In genomic region chr14:103098587-103099235, GRCm38 (mm10) we compare ENCODE assay signal across 8 mouse cellular contexts. TPM values are rescaled to one million over a fixed set of nuclear protein-coding genes. Genes with fewer than 3 reads are reported as not detected.
A peak's percentile ranks its signal among the peaks of the same experiment; 100 is the strongest.
DNase-seq lines count a peak whose midpoint lies in the region; ATAC-seq and TF ChIP-seq lines count a peak whose summit lies in the region.

No protein-coding gene starts in this region.

- H3K4me3 ChIP-seq in embryonic facial prominence, embryonic 13.5 days = peak overlapping the region; percentile 71
- H3K4me3 ChIP-seq in liver, embryonic 11.5 days (ENCODE audit: low read depth, low read length) = peak overlapping the region; percentile 85
- H3K4me3 ChIP-seq in myocyte = peak overlapping the region; percentile 42

- peaks cover 19% of the 10 kb centered on the region for H3K36me3 ChIP-seq in embryonic facial prominence, embryonic 13.5 days
- peaks cover 6% of the 10 kb centered on the region; the same call in 1 of the 2 replicates for H3K36me3 ChIP-seq in liver, embryonic 11.5 days (ENCODE audit: control insufficient read depth, insufficient read depth, low read length)
- no peaks in the 10 kb centered on the region for H3K36me3 ChIP-seq in myocyte (ENCODE audit: control insufficient read depth, insufficient read depth)

- peaks cover 15% of the 10 kb centered on the region for H3K4me1 ChIP-seq in embryonic facial prominence, embryonic 13.5 days
- H3K4me1 ChIP-seq in liver, embryonic 11.5 days (replicated peaks; ENCODE audit: control insufficient read depth, insufficient read depth, low read length) = peaks cover 8% of the 10 kb centered on the region

- under 1% methylated on average over 82 of the region's 86 CpGs for WGBS in embryonic facial prominence, embryonic 13.5 days
- WGBS in liver, embryonic 11.5 days = under 1% methylated on average over 47 of the region's 86 CpGs

- no peaks in the 10 kb centered on the region for H3K9me3 ChIP-seq in embryonic facial prominence, embryonic 13.5 days
- no peaks in the 10 kb centered on the region for H3K9me3 ChIP-seq in liver, embryonic 11.5 days (ENCODE audit: control insufficient read depth, low read length)

- H3K4me2 ChIP-seq in embryonic facial prominence, embryonic 13.5 days = peak overlapping the region; percentile 71
- H3K4me2 ChIP-seq in liver, embryonic 11.5 days = peak overlapping the region; percentile 76
- peak overlapping the region; percentile 76 for H3K4me2 ChIP-seq in myocyte (ENCODE audit: low read depth)

- H3K27ac ChIP-seq in embryonic facial prominence, embryonic 13.5 days = peak overlapping the region; percentile 97
- H3K27ac ChIP-seq in liver, embryonic 11.5 days (ENCODE audit: low read depth, low read length) = peak overlapping the region; percentile 99

- H3K79me2 ChIP-seq in myocyte (ENCODE audit: control insufficient read depth, insufficient read depth) = peaks cover 49% of the 10 kb centered on the region

- H3K27me3 ChIP-seq in embryonic facial prominence, embryonic 13.5 days = no peaks in the 10 kb centered on the region
- no peaks in the 10 kb centered on the region for H3K27me3 ChIP-seq in liver, embryonic 11.5 days (replicated peaks; ENCODE audit: control insufficient read depth, insufficient read depth, low read length)
- no peaks in the 10 kb centered on the region for H3K27me3 ChIP-seq in myocyte (ENCODE audit: control insufficient read depth, insufficient read depth, insufficient read length)

- peak overlapping the region; percentile 94 for H3ac ChIP-seq in myocyte (ENCODE audit: control insufficient read depth, insufficient read length)

- TF ChIP-seq POLR2A in myocyte (IDR thresholded peaks at IDR 0.05; ENCODE audit: insufficient read length, low read depth) = peak; percentile 76

- peak; percentile 51 for DNase-seq in 416B (ENCODE audit: low read depth)
- peak; percentile 68 to 75 for DNase-seq in adrenal gland, postnatal 4 days (ENCODE audit: low spot score in 2 of 2)
- DNase-seq in heart, adult 8-10 months (ENCODE audit: low spot score) = peak; percentile 78
- DNase-seq in kidney, adult 9 months = peak; percentile 87
- DNase-seq in liver, embryonic 11.5 days (ENCODE audit: low spot score) = peak; percentile 85
- DNase-seq in spleen, postnatal 4 days (ENCODE audit: low spot score in 2 of 2) = peak; percentile 88 to 95

- ATAC-seq in embryonic facial prominence, embryonic 13.5 days (ENCODE audit: insufficient number of reproducible peaks, insufficient read depth, low FRiP score, low TSS enrichment, low read depth) = peak; percentile 73
- peak; percentile 81 for ATAC-seq in liver, embryonic 11.5 days (replicated peaks; ENCODE audit: low FRiP score)

- H3K9ac ChIP-seq in embryonic facial prominence, embryonic 13.5 days = peak overlapping the region; percentile 98
- H3K9ac ChIP-seq in liver, embryonic 11.5 days (ENCODE audit: low read depth, low read length) = peak overlapping the region; percentile 96

TF ChIP-seq in myocyte, 11 proteins besides CTCF, POLR2A, EP300 and RAD21:
- TF ChIP-seq POLR2AphosphoS2 (IDR thresholded peaks at IDR 0.05; ENCODE audit: insufficient read length, low read depth) = peak; percentile 67
- TF ChIP-seq USF1 (IDR thresholded peaks at IDR 0.05; ENCODE audit: low read depth) = no peak
- peak; percentile 53 for TF ChIP-seq E2F4 (IDR thresholded peaks at IDR 0.05; ENCODE audit: insufficient read depth)
TF ChIP-seq in myocyte: peak in this region for 2.

RNA-seq across cellular contexts. Expression of gene Fbxl3, which starts 0.7 kb away (rescaled TPM):
- 10 to 100 TPM; 93.1 to 98.2 TPM for total RNA-seq in adrenal gland, postnatal 4 days (2021)
- polyA plus RNA-seq in embryonic facial prominence, embryonic 13.5 days (2015; fragmentation: Nextera tagmentation; extraction: Ambion mirVana) = 25.9 and 28.0 TPM in 2 replicates
- 10 to 100 TPM; 45.0 to 59.5 (median 55.1) TPM for total RNA-seq in heart, adult 8-10 months (2022)
- polyA plus RNA-seq in liver, embryonic 11.5 days (2014; fragmentation: Nextera tagmentation; extraction: Ambion mirVana) = 15.1 and 16.0 TPM in 2 replicates
- polyA plus RNA-seq in myocyte (2012; fragmentation: generic; extraction: Trizol) = 10.4 TPM

RNA-seq across cellular contexts. Expression of gene Cln5, which starts 28.7 kb away (rescaled TPM):
- 10 to 100 TPM; 19.2 to 23.7 TPM for total RNA-seq in adrenal gland, postnatal 4 days (2021)
- 28.4 and 29.1 TPM in 2 replicates for polyA plus RNA-seq in embryonic facial prominence, embryonic 13.5 days (2015; fragmentation: Nextera tagmentation; extraction: Ambion mirVana)
- total RNA-seq in heart, adult 8-10 months (2022) = 10 to 100 TPM; 18.7 to 24.8 (median 21.1) TPM
- 29.4 and 31.8 TPM in 2 replicates for polyA plus RNA-seq in liver, embryonic 11.5 days (2014; fragmentation: Nextera tagmentation; extraction: Ambion mirVana)
- polyA plus RNA-seq in myocyte (2012; fragmentation: generic; extraction: Trizol) = 20.6 TPM

RNA-seq across cellular contexts. Expression of gene Acod1, which starts 51.9 kb away (rescaled TPM):
- total RNA-seq in adrenal gland, postnatal 4 days (2021) = not detected
- not detected in 2 replicates for polyA plus RNA-seq in embryonic facial prominence, embryonic 13.5 days (2015; fragmentation: Nextera tagmentation; extraction: Ambion mirVana)
- total RNA-seq in heart, adult 8-10 months (2022) = under 1 TPM in 1 of 4 experiments, not detected in 3; 0.09 TPM
- polyA plus RNA-seq in liver, embryonic 11.5 days (2014; fragmentation: Nextera tagmentation; extraction: Ambion mirVana) = 0.16 and 0.25 TPM in 2 replicates
- not detected for polyA plus RNA-seq in myocyte (2012; fragmentation: generic; extraction: Trizol)

Comparison
In these comparisons a context has a peak if more than half of its experiments do, and no peak if none do; other contexts are left out.
1. Peak in every context shown above with its lines: DNase-seq, ATAC-seq, H3K4me3 ChIP-seq and H3K27ac ChIP-seq.